Mouse (Mus musculus): Measurements from ENCODE around the gene Zfp27.
"Not testable (repeated sequence)": the region's sequence is repeated elsewhere in the genome, so short reads cannot be mapped to it uniquely, and the experiment has no call there.

Gene Zfp27

DNA sequence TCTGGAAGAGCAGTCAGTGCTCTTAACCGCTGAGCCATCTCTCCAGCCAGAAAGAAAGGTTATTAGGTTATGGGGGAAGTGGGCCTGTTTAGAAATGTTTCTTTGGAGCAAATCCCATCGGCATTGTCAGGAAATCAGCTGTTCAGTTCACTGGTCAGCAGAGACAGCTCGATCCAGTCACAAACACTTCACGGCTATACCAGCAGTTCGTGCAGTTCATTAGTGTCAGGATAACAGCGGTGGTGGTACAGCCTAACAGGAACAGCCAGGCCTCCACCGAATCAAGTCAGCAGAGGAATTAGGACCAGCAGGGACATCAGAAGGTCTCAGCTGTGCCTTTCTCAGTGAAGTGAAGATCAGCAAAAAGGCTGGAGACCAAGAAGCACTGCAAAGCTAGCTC is 25.5 kb downstream of the Zfp27 start:
- DNase-seq, result no peak

DNA sequence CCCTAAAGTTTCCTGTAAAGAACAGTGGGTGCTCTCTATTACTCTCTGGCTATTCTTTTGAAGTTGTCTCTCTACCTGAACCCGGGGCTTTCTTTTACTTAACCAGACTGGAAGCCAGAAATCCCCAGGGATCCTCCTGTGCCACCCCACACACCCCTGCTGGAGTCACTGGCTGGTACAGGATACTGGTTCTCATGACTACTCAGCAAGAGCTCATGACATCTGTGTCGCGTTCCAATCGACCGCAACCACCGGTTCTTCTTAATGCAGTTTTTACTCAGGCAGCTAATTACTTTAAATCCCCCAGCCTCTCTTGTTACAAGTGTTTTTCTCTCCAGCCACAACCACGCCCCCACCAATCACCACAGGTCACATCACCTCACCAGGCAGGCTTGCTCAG is 26.3 kb downstream of the Zfp27 start:
- no peak for DNase-seq

GRCm38 (mm10) chr7:29877561-29877960 is 28.8 kb downstream of the Zfp27 start:
- not testable (repeated sequence) for DNase-seq

GRCm38 (mm10) chr7:29874256-29874655 is 32.1 kb downstream of the Zfp27 start:
- DNase-seq, result no peak

DNA sequence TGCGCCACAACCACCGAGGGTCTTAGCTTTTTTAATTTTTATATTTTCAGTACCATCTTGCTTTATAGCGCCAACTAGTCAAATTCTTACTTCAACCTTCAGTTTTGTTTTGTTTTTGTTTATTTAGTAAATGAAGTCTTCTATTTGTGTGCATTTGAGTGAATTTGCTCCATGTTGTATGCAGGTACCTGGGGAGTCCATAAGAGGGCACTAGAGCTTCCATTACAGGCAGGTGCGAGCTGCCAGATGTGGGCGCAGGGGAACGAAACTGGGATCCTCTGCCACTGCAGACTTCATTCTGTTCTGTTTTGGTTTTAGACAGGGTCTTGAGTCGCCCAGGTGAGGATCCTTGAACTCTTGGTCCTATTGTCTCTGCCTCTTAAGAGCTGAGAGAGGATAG is 44.7 kb downstream of the Zfp27 start:
- no peak for DNase-seq

DNA sequence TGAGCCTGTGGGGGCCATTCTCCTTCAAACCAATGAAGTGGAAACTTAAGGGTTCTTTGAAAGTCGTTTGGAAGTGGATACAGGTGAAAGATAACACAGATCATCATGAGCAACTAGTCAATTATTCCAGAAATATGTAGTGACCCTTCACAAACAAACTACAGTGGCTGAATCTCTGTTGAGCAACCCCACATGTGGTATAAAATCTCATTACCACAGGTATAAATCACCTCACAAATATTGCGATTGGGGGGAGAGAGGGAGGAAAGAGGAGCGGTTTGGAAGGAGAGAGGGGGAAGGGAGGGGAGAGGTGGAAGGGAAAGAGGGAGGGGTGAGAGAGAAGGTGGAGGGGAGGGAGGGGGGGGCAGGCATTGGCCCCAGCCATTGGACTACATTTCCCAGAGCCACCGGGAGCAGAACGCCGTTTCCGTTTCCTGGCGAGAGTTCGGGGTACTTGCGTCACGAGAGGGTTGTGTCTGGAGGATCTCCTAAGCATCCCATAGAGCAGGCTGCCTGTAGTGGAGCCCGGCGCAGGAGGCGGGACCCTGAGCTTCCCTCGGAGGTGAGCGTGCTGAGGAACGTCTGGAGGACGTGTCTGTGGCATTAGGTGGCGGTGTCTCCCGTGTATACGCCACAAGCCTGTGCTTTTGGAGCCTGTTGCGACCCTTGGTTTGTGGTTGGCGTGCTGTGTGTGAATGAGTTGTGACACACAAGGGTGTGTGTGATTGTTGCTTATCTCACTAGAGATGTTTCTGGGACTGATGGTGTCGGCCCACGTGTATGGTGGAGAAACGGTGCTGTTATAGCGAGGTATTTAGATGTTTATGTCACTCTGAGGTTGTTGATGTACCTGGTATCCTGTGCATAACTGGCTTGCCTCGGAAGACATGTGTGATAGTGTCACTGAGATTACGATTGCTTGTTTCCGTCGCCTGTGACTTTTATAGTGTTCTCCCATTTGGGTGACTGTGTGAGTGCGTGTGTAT is 46.5 kb downstream of the Zfp27 start, which contains the start of gene Zfp420:
Zfp420 (plus strand) TSS at position 448 of the 986 bp plus-strand sequence.
- DNase-seq, result peak; percentile 92

DNA sequence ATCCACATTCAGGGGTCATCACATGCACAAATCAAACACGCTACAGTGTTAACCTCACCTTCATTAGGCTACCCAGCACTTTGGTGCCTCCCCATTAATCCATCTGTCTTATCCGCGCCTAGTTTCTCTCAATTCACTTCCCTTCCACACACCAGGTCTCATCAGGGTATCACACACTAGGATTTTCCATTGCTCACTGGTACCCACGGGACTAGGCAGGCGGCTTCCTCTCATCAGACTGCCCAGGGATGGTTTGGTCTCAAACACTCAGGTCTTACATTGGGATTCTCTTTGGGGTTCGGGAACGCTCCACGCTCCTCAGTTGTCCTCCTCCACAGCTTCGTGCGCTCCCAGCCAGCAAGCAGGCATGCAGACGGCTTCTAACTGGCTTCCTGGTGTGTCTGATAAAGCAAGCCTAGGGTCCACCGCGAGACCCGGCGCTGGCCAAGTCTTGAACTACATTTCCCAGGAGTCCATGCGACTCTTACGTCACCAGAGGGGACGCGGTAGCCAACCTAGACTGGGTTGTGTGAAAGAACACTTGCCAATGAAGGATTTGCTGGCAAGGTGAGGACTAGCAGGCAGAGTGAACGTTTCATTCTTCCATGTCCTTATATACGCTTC is 53.0 kb downstream of the Zfp27 start, which contains the start of gene Zfp940:
Zfp940 (minus strand) TSS at position 451 of the 624 bp plus-strand sequence.
- DNase-seq, result peak; percentile 86

GRCm38 (mm10) chr7:29852831-29853218 is 53.5 kb downstream of the Zfp27 start:
- DNase-seq, result no peak

- DNase-seq, result no peak
Measured at GRCm38 (mm10) chr7:29844616-29845015, 61.8 kb downstream of the Zfp27 start.
